Mouse (Mus musculus) 416B (cell line): ENCODE measurements around the gene Rsbn1l.
A peak's percentile ranks its signal among the peaks of the same experiment; 100 is the strongest.

ENCODE experiments used
- DNase-seq: peaks from one replicate; pipeline ENCODE4 v3.0.0; 2011; ENCODE audit warnings: low read depth

The Rsbn1l gene

DNA sequence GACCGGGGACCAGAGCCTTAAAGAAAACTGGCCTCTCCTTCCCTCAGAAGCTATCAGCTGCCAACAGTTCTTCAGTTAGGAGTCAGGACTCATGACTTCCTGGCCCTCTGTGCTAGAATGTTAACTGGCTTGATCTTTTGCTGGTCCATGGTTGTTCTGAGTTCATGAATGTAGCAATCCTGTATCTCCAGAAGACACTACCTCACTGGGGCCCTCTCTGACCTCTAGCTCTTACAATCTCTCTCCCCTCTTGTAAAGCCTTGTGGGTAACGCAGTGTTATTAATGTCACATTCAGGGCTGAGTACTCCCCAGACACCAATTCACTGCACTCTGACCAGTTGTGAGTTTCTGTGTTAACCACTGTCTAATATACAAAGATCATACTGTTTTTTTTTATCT lies 51.6 kb downstream of the Rsbn1l start:
- no peak for DNase-seq

DNA sequence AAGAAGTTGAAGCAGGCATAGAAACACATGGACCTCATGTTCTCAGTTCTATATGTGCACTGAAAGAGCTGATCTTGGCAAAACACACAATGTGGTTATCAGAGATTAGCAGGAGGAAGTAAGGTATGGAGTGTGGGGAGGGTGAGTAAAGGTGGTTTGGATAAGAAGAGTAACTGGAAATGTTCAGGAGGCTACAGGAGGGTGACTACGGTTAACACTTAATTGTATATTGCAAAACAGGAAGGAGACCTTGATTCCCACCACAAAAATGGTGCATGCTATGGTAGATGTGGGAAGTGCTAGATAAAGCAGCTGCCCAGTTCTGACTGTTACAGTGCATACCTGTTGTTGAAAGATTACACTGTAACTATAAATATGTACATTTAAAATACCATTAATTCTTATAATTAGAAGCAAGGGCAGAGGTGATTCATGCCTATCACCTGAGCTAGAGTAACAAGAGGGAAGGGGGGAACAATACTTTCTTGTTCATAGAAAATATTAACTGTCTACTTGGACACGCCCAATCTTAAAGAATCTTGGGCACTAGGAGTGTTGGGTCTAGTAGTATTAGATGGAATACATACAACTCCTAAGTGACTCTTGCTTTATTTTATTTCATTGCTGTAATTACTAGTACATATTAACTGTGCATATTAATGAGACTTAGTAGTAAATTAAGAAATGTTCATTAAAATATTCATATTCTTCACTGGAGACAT lies 58.6 kb downstream of the Rsbn1l start:
- peak; percentile 96 for DNase-seq

DNA sequence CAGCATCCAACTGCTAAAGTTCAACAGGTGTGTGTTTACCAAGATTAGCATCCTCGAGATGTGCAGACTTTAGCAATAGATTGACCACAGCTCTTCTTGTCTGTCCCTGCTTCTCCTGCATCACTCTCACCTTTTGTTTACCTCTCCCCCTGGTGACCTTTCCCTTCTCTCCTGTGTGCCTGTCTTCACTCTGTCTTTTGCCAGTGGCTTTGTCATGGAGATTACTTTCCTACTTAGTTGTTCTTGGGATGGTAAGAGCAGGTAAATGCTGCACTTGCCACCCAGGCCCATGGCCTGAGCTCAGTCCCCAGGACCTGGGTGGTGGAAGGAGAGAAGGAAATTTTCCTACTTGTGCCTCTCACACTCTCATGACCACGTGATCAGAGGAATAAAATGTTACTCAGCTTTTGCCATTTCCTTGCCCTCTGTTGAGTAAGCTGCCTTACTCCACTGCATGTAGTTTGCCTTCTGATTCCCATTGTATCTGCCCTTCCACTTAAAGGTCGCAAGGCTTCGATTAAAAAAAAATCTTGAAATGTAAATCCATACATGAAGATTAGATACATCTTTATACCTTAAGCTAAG lies 72.1 kb downstream of the Rsbn1l start:
- DNase-seq, result peak; percentile 53

DNA sequence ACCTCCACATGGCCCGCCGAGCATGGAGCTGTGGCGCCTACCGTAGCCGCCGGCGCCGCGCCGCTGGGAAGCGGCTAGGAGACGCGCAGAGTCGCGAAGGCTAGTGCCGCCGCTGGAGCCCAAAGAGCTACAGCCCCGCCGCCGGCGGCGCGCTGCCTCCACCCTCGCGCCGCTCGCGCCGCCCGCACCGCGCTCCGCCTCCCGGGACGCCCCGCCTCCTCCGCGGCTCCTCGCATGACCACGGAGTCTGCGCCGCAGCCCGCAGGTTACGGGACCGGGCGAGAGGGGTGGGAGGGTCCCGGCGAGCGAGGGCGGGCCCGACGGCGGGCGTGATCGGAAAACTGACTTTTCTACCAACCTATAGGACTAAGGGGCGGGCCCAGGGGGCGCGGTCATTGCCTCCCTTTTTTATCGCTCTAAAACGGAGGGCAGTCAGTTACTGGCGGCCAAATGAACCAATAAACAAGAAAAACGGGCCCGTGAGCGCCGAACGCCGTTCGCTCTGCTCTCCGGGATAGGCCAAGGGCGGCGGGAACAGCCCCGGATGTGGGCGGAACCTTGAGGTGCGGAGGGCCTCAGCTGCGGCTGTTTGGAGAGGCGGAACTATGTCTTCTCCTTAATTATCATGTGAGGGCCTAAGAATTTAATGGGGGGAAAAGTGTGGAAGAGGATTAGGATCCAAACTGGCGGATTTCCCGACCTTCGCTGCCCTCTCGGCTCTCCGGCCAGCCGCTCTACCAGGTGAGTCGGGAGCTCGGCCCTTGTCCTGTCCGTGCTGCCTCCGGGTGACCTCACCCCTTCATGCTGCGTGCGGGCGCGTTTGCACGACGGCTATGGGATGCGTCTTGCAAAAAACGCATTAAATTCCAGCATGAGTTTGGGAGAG lies 74.0 kb downstream of the Rsbn1l start, which contains the start of the genes Phtf2 and Tmem60:
Phtf2 (minus strand) TSS at position 210 of the 886 bp plus-strand sequence.
Tmem60 (plus strand) TSS at position 277 of the 886 bp plus-strand sequence.
- peak; percentile 99 for DNase-seq

DNA sequence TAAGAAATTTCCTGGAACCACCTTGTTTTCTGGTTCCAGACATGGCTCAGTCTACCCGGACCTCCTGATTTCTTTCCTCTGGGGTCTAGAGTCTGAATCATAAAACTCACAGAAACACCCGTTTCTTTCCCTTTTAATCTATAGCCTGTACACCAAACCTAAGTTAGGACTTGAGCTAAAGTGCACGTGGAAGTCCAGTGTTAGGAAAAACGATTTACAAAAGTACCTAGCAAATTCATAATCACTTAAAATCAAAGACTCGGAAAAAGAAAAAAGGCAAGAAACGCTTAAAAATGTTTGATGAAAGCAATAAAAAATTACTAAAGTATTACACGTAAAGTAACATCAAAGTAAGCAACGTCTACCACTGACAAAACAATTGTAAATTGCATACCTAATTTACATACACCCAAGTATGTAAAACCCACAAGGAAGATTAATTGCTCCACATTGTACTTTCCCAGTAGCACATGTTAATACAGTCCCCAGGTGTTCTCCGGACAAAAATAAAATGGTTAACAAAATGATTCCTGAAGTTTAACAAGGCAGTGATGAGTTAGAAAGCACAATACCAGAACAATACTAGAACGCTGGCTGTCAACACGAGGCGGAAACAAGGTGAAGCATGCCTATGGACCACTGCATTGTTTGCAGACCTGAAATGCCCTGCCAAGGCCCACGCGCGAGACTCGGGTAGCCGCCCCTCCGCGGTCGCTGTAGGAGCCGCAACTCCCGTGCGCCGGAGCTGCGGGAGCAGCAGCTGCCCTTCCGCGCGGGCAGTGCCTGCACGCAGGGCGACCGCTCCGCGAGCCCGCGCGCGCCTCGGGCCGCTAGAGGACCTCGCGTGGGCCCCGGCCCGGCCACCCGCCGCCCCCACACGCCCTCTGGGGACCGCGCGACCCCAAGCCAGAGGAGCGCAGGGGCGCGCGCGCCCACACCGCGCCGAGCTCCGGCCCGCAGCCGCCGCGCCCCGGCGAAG lies 75.1 kb downstream of the Rsbn1l start:
- DNase-seq, result peak; percentile 49

DNA sequence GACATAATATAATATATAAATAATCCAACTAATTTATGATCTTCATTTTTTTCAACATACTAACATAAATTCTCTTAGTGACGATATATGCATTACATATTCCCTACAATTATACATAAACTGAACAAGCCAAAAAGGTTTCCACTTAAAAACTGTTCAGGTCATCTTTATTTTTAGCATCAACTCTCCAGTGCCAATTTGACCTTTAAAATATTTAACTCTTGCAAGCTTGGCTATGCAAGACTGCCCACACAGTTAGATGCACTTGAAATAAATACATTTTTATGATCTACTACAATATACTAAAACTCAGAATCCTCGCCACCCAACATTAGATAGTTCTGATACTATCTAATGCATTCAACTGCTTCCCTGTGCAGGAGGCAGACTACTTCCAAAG lies 75.8 kb downstream of the Rsbn1l start:
- DNase-seq, result peak; percentile 40

DNA sequence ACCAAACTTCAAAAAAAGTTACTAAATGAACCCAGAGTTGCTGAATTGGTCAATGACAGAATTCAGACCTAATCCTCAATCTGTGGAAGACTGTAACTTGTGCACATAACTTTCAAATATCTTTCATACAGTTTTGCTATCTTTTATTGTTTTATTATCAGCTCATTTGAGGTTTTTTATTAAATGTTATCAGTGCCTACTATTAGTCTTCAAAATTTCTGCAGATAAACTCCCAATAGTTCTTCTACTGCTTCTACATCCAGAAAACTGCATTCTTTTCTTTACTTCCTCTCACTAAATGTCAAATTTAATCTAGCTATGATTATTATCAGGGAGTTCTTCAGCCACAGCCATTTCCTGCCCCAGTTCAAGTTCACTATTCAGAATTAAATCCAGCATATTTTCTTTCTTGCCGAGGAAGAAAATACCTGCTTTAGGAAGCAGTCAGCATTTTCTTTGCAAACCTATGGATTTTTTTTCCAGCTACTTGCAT lies 79.2 kb downstream of the Rsbn1l start:
- DNase-seq, result no peak

DNA sequence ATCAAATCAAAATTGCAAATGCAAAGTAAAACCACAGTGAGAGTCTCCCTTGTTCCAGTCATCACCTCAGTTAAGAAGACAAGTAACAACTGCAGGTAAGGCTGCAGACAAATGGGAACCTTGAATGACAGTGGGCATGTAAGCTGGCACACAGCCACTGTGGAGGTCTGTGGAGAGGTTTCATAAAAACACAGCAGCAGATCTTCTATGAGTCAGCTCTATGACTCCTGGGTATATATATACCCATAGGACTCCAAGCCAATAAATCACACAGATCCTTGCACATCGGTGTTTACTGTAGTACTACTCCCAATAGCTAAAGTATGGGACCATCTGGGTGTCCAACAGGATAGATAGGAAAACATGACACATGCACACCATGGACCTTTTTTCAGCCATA lies 83.1 kb downstream of the Rsbn1l start:
- peak; percentile 58 for DNase-seq

DNA sequence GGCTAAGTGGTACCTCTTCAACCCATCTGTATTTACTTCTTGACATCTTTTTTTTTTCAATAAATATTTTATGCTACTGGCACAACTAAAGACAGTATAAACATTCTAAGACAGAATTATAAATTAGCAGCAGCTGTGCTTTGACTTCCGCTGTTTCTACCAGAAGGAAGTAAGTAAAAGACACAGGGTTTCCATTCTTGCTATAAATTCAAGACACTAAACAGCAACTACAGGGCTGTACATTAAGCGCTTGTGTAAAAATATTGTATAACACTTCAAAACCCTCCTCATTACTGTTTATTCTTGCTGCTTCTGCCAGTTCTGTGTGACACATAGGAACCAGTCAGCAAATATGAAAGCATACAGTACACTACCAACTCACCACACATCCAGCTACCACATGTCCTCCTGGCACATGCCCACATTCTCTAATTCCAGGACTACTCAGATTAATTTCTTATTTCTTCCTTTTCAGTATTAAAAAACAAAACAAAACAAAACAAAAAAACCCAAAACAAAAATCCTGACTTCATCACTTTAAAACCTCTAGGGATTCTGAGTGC lies 90.9 kb downstream of the Rsbn1l start:
- DNase-seq, result no peak

DNA sequence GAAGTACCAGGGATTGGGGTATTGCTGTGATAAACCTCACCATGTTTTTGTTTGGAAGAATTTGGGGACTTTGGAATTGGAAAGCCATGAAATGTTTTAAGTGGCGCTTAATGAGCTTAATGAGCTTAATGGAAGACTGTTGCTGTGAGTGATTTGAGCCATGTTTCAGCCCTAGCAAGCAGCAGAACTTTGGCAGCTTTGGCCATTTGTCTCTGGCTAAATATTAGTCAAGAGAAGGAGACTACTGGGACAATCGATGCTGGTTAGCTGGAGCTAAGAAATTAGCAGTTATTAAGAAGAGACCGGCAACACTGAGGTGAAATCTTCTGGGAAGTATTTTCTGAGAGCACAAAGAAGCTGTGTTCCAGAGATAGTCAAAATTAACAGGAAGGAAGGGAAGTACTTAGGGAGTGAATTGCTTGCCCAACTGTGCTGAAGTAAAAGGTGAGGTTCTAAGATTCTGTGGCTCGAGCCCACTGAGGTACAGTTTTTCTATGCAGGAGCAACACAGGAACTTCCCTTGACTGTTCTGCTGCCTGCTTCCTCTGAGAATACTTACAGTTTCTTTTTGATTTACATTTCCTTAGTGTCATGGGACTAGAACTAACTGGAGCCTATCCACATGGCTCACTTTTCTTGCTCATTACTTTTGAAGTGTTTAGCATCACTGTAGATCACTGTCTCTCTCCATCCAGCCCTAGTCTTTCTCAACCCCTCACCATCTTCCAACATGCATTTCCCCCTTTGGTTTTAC lies 91.8 kb downstream of the Rsbn1l start:
- DNase-seq, result no peak

DNA sequence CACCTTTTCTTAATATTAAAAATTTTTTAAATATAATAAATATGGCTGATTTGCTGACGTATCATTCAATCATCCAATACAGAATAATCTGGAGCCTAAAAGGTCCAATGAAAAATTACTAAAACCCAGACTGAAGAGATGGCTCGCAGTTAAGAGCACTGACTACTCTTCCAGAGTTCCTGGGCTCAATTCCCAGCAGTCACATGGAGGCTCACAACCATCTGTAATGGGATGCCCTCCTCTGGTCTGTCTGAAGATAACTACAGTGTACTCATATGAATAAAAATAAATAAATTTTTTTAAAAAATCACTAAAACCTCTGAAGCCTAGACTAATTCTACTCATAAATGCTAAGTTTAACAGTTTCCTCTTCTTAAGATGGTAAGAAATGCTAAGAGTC lies 94.3 kb downstream of the Rsbn1l start:
- DNase-seq, result no peak

DNA sequence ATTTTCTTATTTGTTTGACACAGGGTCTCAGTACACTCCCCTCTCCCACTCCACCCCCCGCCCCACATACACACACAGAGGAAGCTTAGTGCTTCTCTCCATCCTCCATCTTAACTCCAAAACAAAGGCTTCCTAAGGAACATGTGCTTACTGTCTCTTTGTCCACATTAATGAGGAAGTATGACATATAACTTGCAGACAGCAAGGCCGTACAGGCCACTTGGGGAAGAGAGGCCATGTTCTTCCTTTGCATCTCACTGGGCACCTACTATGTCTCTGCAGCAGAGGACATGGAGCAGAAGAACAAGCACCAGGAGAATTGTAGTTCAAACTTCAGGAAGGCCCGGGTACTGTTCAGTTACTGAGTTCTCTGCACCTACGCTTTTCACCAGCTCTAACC lies 95.6 kb downstream of the Rsbn1l start:
- DNase-seq, result peak; percentile 35

DNA sequence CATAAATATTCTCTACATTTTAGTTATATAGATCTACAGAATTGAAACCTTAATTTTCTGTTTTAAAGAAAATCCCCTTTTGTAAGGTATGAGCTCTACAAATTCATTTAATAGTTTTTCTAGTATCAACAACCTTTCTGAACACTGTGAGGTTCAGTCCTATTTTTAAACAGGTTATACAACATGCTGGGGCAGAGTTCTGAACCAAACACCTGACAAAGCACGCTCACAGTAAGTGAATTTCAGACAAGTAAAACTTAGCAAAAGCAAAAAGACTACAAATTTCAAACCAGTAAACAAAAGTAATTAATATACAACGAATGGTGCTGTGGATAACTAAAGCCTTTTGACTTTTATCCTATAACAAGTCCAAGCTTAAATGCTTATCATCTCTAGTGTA lies 97.8 kb downstream of the Rsbn1l start:
- no peak for DNase-seq

DNA sequence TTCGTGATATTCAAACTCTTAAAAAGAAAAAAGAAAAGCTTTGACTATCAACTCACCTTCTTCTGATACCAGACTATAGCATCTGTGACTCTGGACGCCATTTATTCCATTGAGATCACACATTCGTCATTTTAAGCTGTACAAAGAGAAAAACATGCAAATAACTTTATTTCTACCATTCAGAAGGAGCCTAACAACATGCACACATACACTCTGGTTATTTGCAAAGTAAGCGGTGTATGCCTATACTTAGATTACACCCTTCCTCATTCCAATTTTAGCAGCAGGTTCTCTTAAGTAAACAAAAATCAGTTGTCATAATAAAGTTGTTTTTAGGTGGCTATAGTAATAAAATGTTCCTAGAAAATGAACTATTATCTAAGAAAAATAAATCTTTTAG lies 101.1 kb downstream of the Rsbn1l start:
- DNase-seq, result no peak

DNA sequence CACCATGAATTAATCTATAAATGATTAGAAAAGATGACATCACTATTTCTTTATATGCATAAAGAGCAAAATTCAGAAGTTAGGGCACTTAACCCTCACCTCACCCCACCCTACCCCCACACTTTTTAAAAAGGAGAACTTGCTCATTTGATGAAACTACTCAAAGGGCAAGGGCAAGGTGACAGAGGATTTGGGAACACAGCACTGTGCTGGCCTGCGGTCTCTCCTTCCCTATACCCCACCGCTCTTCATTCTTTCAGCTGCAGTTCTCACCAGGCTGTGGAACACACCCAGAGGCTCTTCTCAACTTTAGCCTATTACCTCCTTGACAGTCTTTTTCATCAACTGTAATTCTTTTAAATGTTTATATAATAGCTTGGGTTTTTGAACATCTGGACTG lies 109.2 kb downstream of the Rsbn1l start:
- no peak for DNase-seq

DNA sequence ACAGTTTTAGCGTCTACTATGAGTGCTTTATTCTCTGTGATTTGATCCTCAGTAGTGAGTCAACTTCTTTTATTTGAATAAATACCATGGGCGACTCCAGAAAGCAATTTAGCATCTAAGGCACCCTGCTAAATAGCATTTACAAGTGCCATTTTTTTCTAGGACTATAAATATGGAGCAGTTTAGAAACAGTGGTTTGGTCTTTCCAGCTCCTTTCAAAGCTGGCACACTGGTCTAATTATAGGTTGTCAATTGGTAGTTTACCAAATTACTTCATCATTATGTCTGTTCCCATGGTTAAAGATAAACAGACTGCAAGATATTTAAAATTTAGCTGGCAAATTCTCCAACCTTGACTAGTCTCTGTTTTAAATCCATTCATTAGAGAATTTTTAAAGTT lies 112.4 kb downstream of the Rsbn1l start:
- DNase-seq, result no peak

DNA sequence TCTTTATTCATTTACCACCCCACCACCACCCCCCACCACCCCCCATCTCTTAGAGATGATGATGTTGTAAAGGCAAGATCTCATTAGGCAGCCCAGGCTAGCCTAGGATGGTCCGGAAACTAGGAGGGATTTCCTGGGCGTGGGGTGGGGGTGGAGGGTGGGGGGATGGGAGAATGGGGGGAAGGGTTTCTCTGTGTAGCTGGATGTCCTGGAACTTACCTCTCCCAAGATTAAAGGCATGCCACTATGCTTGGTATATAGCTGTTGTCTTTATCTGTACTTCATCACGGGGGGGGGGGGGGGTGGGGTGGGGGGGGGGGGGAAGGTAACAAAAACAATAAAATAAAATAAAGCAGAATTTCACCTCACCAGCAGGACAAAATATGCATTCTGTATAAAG lies 112.8 kb downstream of the Rsbn1l start:
- no peak for DNase-seq
